Mouse (Mus musculus) C2C12 (cell line): ENCODE results near the gene Otp. TPM values are rescaled to one million over a fixed set of nuclear protein-coding genes. Genes with fewer than 3 reads are reported as not detected.

Experiments used
- H3K27me3 ChIP-seq: one replicate; pipeline ENCODE4 v1.6.1; 2011; ENCODE audit not compliant: control insufficient read depth, insufficient read depth, insufficient read length
- H3K36me3 ChIP-seq: one replicate; pipeline ENCODE4 v1.6.1; 2011; ENCODE audit not compliant: control insufficient read depth, insufficient read depth
- H3K4me3 ChIP-seq: one replicate; pipeline ENCODE4 v1.5.1; 2011; ENCODE audit warnings: mild to moderate bottlenecking, control low read depth; ENCODE audit not compliant: poor library complexity, insufficient read depth, severe bottlenecking
- H3K79me2 ChIP-seq: one replicate; pipeline ENCODE4 v1.6.1; 2011; ENCODE audit not compliant: control insufficient read depth, insufficient read depth
- H3K79me3 ChIP-seq: one replicate; pipeline ENCODE4 v1.6.1; 2011; ENCODE audit warnings: low read depth, control low read depth
- H3ac ChIP-seq: one replicate; pipeline ENCODE3; 2011; ENCODE audit warnings: low read depth; ENCODE audit not compliant: control insufficient read depth, insufficient read length
- CEBPB ChIP-seq: IDR thresholded peaks from one replicate; pipeline ENCODE4 v1.6.1; 2011; ENCODE audit warnings: low read depth, mild to moderate bottlenecking, control low read depth, moderate library complexity
- CTCF ChIP-seq: IDR thresholded peaks from one replicate; pipeline ENCODE4 v1.5.1; 2011; ENCODE audit not compliant: control insufficient read depth, insufficient read depth, insufficient read length
- FOSL1 ChIP-seq: IDR thresholded peaks from one replicate; pipeline ENCODE4 v1.8.0; 2011; ENCODE audit warnings: mild to moderate bottlenecking, low read length; ENCODE audit not compliant: poor library complexity, insufficient read depth, severe bottlenecking
- MAX ChIP-seq: IDR thresholded peaks from one replicate; pipeline ENCODE4 v1.6.1; 2011; ENCODE audit warnings: mild to moderate bottlenecking, control low read depth
- MYOD1 ChIP-seq: IDR thresholded peaks from one replicate; pipeline ENCODE4 v1.6.1; 2011; ENCODE audit warnings: low read depth; ENCODE audit not compliant: control insufficient read depth, insufficient read length
- MYOG ChIP-seq: IDR thresholded peaks from one replicate; pipeline ENCODE4 v1.6.1; 2011; ENCODE audit not compliant: control insufficient read depth, insufficient read length; ENCODE audit errors: extremely low read depth
- USF1 ChIP-seq: IDR thresholded peaks from one replicate; pipeline ENCODE4 v1.6.1; 2011; ENCODE audit warnings: low read depth, mild to moderate bottlenecking, control low read depth, moderate library complexity
- polyA plus RNA-seq: library from polyadenylated mRNA; unstranded; fragments of >200 nt; fragmentation: generic; extraction: Trizol; gene quantifications from one replicate; pipeline ENCODE4 v1.2.1, GENCODE M21; 2012; ENCODE audit warnings: missing spikeins

Gene Otp
- polyA plus RNA-seq, 1 experiment, result not detected

DNA sequence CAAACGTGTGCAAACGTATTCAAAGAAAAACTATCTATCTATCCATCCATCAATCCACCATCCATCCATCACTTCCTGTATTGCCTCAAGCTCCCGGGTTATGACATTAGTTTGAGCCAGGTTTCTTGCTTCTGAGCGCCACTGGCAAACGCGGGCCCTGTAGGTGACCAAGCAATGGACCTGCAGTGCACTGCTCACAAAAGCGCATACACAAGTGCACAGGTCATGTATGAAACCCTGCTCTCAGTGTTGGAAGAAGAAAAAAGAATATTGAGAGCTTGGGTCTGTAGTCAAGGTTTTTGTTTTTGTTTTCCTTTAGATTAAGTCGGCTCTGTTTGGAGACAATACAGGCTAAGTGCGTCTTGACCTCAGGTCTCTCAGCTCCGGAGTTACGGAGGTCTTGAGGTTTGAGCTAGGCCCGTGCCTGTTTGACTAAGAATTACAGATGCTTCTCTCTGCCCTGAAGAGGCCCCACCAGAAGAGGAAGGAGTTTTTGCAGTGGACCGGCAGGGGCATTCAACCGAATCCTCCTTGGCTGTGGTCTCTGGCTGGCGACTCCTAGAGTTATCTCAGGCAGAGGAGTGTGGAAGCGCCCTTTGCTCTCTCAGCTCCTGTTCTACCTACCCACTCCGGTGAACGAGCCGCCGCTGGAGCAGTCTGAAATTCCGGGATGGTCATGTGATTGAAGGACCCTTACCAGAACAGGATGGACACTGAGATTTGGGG is 4.8 kb upstream of the Otp start:
- Histone ChIP-seq H3K36me3 (no peaks in the 10 kb centered on the region), H3ac (no peak overlapping the region), H3K79me3 (no peaks in the 10 kb centered on the region), H3K4me3 (no peak overlapping the region), H3K79me2 (no peaks in the 10 kb centered on the region), H3K27me3 (peaks cover 61% of the 10 kb centered on the region)
- TF ChIP-seq USF1 (no peak), MAX (no peak), FOSL1 (no peak), MYOG (no peak), CTCF (no peak), MYOD1 (no peak), CEBPB (no peak)

DNA sequence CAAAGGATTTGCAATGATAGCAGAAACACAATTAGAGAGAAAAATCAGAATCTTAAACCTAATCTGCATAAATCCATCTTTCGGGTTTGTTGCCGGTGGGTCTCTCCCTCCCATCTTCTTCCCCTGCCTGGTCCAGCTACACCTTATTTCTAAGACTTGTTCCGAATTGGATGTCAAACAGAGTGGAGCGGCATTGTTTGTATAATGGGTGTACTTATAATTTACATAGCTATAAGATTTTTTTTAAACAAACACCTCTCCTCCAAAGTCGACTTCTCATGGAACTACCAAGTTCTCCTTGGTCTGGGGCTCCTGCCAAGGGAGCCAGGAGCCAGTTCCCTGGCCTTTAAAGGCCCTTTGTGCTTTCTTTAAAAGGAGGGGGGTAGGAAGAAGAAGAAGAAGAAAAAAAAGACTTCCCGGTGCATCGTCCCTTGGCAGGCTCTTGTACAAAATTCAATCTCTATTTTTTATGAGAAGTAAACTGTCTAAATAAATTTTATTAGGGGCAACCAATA is 3.5 kb upstream of the Otp start:
- Histone ChIP-seq H3K36me3 (no peaks in the 10 kb centered on the region), H3K4me3 (no peak overlapping the region), H3K79me2 (no peaks in the 10 kb centered on the region), H3ac (no peak overlapping the region), H3K27me3 (peaks cover 65% of the 10 kb centered on the region), H3K79me3 (no peaks in the 10 kb centered on the region)
- TF ChIP-seq MYOG (no peak), MYOD1 (no peak), FOSL1 (no peak), CTCF (no peak), CEBPB (no peak), MAX (no peak), USF1 (no peak)

DNA sequence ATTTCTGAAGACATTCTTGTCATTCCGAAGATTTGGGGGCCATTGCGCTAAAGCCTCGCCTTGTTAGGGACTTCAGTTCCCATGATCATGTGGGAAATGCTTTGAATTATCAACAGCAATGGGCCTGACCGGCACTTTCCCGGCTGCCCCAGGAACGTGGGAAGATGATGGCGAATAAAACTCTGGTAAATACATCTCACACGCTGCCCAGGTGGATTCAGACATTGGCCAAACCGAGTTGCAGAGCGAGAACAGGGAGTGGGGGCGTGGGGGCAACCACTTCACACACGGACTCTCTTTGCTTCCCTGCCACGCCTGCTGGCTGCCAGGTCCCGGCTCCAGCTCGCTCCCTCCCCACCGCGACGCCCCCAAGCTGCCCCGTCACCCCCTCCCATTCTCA is 3.0 kb upstream of the Otp start:
- TF ChIP-seq CTCF (no peak), CEBPB (no peak), MYOG (no peak), USF1 (no peak)
- Histone ChIP-seq H3K4me3 (no peak overlapping the region), H3K27me3 (peaks cover 70% of the 10 kb centered on the region), H3ac (no peak overlapping the region), H3K79me3 (no peaks in the 10 kb centered on the region), H3K79me2 (no peaks in the 10 kb centered on the region), H3K36me3 (no peaks in the 10 kb centered on the region)

DNA sequence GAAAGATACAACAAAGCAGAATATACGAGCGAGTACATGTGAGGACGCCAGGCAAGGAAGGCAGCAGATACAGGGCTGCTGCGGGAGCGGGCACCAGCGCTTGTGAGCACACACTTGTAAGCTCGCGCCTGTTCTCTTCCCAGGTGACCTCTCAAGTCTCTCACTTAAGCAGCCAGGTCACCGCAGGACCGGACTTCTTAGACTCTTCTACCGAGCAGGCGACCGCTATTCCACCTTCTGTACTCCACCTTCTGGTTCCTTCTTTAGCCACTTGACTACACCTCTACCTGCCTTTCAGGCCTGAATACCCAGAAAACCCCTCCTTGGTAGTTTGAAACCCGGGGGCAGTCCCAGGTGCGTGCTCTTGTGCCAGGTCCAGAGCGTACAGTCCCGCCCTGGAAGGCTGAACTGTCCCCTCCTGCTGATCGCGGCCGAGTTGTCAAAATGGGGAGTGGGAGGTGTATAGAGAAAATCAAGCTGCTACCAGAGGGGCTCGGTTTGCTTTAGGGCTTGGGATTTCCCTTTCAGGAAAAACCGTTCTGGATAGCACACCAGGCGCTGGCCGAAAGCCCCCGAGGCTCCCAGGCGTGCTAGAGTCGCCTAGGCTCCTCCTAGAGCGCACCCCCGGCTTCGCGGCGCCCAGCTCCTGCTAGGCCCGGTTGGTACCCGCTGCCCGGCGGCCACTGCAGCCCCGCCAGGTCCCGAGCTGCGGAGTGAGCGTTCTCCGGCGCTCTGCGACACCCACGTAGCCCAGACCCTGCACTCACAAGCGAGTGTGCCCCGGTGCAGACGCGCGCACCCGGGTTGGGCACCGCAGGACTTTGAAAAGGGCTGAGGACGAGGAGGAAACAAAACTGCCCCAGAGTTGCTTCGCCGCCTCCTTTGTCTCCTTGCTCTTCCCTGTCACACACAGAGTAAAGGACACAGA is 2.0 kb upstream of the Otp start:
- Histone ChIP-seq H3ac (no peak overlapping the region), H3K79me2 (no peaks in the 10 kb centered on the region), H3K4me3 (no peak overlapping the region), H3K79me3 (no peaks in the 10 kb centered on the region), H3K27me3 (peaks cover 65% of the 10 kb centered on the region), H3K36me3 (no peaks in the 10 kb centered on the region)
- no peak for TF ChIP-seq CEBPB

DNA sequence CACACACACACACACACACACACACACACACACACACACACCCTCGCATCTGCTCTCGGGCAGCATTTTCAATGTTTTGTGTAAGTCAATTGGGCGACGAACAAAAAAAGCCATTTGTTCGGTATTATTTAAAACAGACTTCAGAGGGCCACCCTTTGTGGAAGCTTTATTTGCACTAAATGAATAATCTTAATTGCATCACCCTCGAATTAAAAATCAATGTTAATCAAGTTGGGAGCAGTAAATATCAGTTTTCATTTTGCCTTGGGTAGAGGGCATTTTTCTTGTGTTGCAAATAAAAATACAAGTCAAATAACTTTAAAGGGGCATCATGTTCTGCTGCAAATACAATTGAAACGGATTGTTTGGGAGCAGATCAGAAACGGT is 1.4 kb upstream of the Otp start:
- no peak overlapping the region for H3K4me3 ChIP-seq
- H3K36me3 ChIP-seq, result no peaks in the 10 kb centered on the region
- no peak for TF ChIP-seq CEBPB
- TF ChIP-seq MAX, result no peak
- no peak for TF ChIP-seq CTCF
- no peak for TF ChIP-seq MYOG
- TF ChIP-seq FOSL1, result no peak
- no peak for TF ChIP-seq USF1
- TF ChIP-seq MYOD1, result no peak
- H3ac ChIP-seq, result no peak overlapping the region
- H3K27me3 ChIP-seq, result peaks cover 59% of the 10 kb centered on the region
- H3K79me2 ChIP-seq, result no peaks in the 10 kb centered on the region
- no peaks in the 10 kb centered on the region for H3K79me3 ChIP-seq
